Mouse (Mus musculus) limb, embryonic 12.5 days (tissue): Measurements from ENCODE around the gene Lhfp. TPM values are rescaled to one million over a fixed set of nuclear protein-coding genes. Genes with fewer than 3 reads are reported as not detected.
"Not testable (repeated sequence)": the region's sequence is repeated elsewhere in the genome, so short reads cannot be mapped to it uniquely, and the experiment has no call there.

Source experiments
- ATAC-seq: fragments of 200-750 bp; cut with Nextera tagmentation; 2 replicates; pipeline ENCODE4 v1.8.0; 2017; ENCODE audit warnings: low read depth, moderate TSS enrichment; ENCODE audit not compliant: insufficient number of reproducible peaks, insufficient read depth, low FRiP score, low TSS enrichment
- H3K27ac ChIP-seq: fragments of 300-500 bp; sonication (generic); 2 replicates; pipeline ENCODE4 v1.5.1; 2016; ENCODE audit warnings: mild to moderate bottlenecking, moderate library complexity
- H3K27me3 ChIP-seq: fragments of 300-500 bp; sonication (generic); 2 replicates; pipeline ENCODE4 v1.6.1; 2016; ENCODE audit warnings: mild to moderate bottlenecking, moderate library complexity
- H3K36me3 ChIP-seq: fragments of 300-500 bp; sonication (generic); 2 replicates; pipeline ENCODE4 v1.6.1; 2016; ENCODE audit warnings: mild to moderate bottlenecking, moderate library complexity
- H3K4me1 ChIP-seq: fragments of 300-500 bp; sonication (generic); replicated peaks from 2 replicates; pipeline ENCODE4 v1.6.1; 2016
- H3K4me2 ChIP-seq: fragments of 300-500 bp; sonication (generic); 2 replicates; pipeline ENCODE4 v1.6.1; 2016; ENCODE audit warnings: mild to moderate bottlenecking, moderate library complexity
- H3K4me3 ChIP-seq: fragments of 300-500 bp; sonication (generic); replicated peaks from 2 replicates; pipeline ENCODE4 v1.5.1; 2016; ENCODE audit warnings: mild to moderate bottlenecking
- H3K9ac ChIP-seq: fragments of 300-500 bp; sonication (generic); replicated peaks from 2 replicates; pipeline ENCODE4 v1.6.1; 2016; ENCODE audit warnings: mild to moderate bottlenecking, moderate library complexity
- H3K9me3 ChIP-seq: fragments of 300-500 bp; sonication (generic); 2 replicates; pipeline ENCODE4 v1.6.1; 2016; ENCODE audit warnings: mild to moderate bottlenecking, moderate library complexity
- WGBS: fragments of 180-500 bp; shearing (Covaris S2); methylation state at CpG from one replicate; pipeline ENCODE4 v1.1.7; 2016; 5-methylcytosine and 5-hydroxymethylcytosine counted together
- polyA plus RNA-seq: library from polyadenylated mRNA; unstranded; fragments of >200 nt; fragmentation: Nextera tagmentation; extraction: Ambion mirVana; gene quantifications from 2 replicates; pipeline ENCODE4 v1.2.1, GENCODE M21; 2016

Gene Lhfp
- polyA plus RNA-seq, 1 experiment from 2014 or later: 56.5 TPM

GRCm38 (mm10) chr3:53273220-53273619, 231.9 kb downstream of the Lhfp start:
- 86% methylated on average over 3 of the region's 3 CpGs for WGBS
- H3K36me3 ChIP-seq: no peaks in the 10 kb centered on the region
- no peak for ATAC-seq
- H3K9me3 ChIP-seq: no peaks in the 10 kb centered on the region
- H3K4me2 ChIP-seq: no peak overlapping the region
- H3K27me3 ChIP-seq: no peaks in the 10 kb centered on the region
- H3K9ac ChIP-seq: no peak overlapping the region
- no peak overlapping the region for H3K4me3 ChIP-seq
- H3K27ac ChIP-seq: no peak overlapping the region
- peaks cover 6% of the 10 kb centered on the region for H3K4me1 ChIP-seq

- Histone ChIP-seq H3K27ac (no peak overlapping the region), H3K9ac (no peak overlapping the region), H3K9me3 (no peaks in the 10 kb centered on the region), H3K4me2 (no peak overlapping the region), H3K27me3 (no peaks in the 10 kb centered on the region), H3K36me3 (no peaks in the 10 kb centered on the region), H3K4me3 (no peak overlapping the region), H3K4me1 (no peaks in the 10 kb centered on the region)
- ATAC-seq: no peak
- 87% methylated on average over 2 of the region's 2 CpGs for WGBS
These were observed 236.7 kb downstream of the Lhfp start for GRCm38 (mm10) chr3:53277993-53278392.

DNA sequence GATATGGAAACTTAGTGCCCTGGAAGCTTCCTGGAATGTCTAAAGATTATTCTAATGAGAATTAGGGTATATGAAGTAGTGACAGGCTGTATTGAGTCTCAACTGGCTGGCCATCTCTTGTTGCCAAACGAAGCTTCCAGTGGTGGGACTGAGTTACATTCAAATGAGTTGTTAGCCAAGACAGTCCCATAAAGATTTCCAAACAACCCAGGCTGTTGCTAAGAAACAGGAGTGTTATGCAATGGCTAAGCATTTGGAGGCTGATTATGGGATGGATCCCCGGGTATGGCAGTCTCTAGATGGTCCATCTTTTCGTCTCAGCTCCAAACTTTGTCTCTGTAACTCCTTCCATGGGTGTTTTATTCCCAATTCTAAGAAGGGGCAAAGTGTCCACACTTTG, 240.7 kb downstream of the Lhfp start:
- not testable (repeated sequence) for H3K4me2 ChIP-seq, H3K9me3 ChIP-seq, H3K27me3 ChIP-seq, ATAC-seq, H3K36me3 ChIP-seq, H3K4me3 ChIP-seq, H3K27ac ChIP-seq, H3K9ac ChIP-seq, H3K4me1 ChIP-seq
- WGBS: 87% methylated on average over 3 of the region's 3 CpGs

- 0 out of 2 replicates have a peak, but pooled peaks cover 4% of the 10 kb centered on the region for H3K4me1 ChIP-seq
- H3K27me3 ChIP-seq: no peaks in the 10 kb centered on the region; the same call in 1 of the 2 replicates
- 82% methylated on average over 5 of the region's 5 CpGs for WGBS
- no peak overlapping the region for H3K9ac ChIP-seq
- no peak overlapping the region for H3K27ac ChIP-seq
- no peaks in the 10 kb centered on the region for H3K36me3 ChIP-seq
- H3K9me3 ChIP-seq: peaks cover 7% of the 10 kb centered on the region
- ATAC-seq: no peak
- no peak overlapping the region for H3K4me2 ChIP-seq
- H3K4me3 ChIP-seq: no peak overlapping the region
These were observed 242.7 kb downstream of the Lhfp start for GRCm38 (mm10) chr3:53284023-53284422.

GRCm38 (mm10) chr3:53284471-53285177, 243.3 kb downstream of the Lhfp start:
- H3K27ac ChIP-seq: no peak overlapping the region
- ATAC-seq: no peak
- H3K27me3 ChIP-seq: no peaks in the 10 kb centered on the region; the same call in 1 of the 2 replicates
- 0 out of 2 replicates have a peak, but pooled peaks cover 6% of the 10 kb centered on the region for H3K4me1 ChIP-seq
- H3K4me2 ChIP-seq: no peak overlapping the region
- H3K9me3 ChIP-seq: peaks cover 7% of the 10 kb centered on the region
- H3K4me3 ChIP-seq: no peak overlapping the region
- no peaks in the 10 kb centered on the region for H3K36me3 ChIP-seq
- H3K9ac ChIP-seq: no peak overlapping the region
- WGBS: 73% methylated on average over 13 of the region's 13 CpGs

GRCm38 (mm10) chr3:53288662-53289061, 247.3 kb downstream of the Lhfp start:
- Histone ChIP-seq H3K27me3 (no peaks in the 10 kb centered on the region; the same call in 1 of the 2 replicates), H3K36me3 (no peaks in the 10 kb centered on the region), H3K4me1 (0 out of 2 replicates have a peak, but pooled peaks cover 10% of the 10 kb centered on the region), H3K9ac (no peak overlapping the region), H3K27ac (no peak overlapping the region), H3K9me3 (peaks cover 7% of the 10 kb centered on the region), H3K4me2 (no peak overlapping the region), H3K4me3 (no peak overlapping the region)
- no peak for ATAC-seq
- WGBS: 48% methylated on average over 9 of the region's 9 CpGs

- WGBS: 48% methylated on average over 14 of the region's 14 CpGs
- no peak overlapping the region for H3K9ac ChIP-seq
- no peak overlapping the region for H3K4me3 ChIP-seq
- no peaks in the 10 kb centered on the region for H3K36me3 ChIP-seq
- H3K27me3 ChIP-seq: no peaks in the 10 kb centered on the region; the same call in 1 of the 2 replicates
- H3K27ac ChIP-seq: no peak overlapping the region
- ATAC-seq: no peak
- H3K4me1 ChIP-seq: 0 out of 2 replicates have a peak, but pooled peaks cover 10% of the 10 kb centered on the region
- peak overlapping the region; percentile 23 for H3K4me2 ChIP-seq
- 0 out of 2 replicates have a peak, but pooled peaks cover 4% of the 10 kb centered on the region for H3K9me3 ChIP-seq
These were observed 248.4 kb downstream of the Lhfp start for GRCm38 (mm10) chr3:53289589-53290219.

GRCm38 (mm10) chr3:53291185-53291584, 249.9 kb downstream of the Lhfp start:
- no peaks in the 10 kb centered on the region; the same call in 1 of the 2 replicates for H3K27me3 ChIP-seq
- H3K4me1 ChIP-seq: 0 out of 2 replicates have a peak, but pooled peaks cover 10% of the 10 kb centered on the region
- H3K9me3 ChIP-seq: 0 out of 2 replicates have a peak, but pooled peaks cover 4% of the 10 kb centered on the region
- H3K36me3 ChIP-seq: no peaks in the 10 kb centered on the region
- no peak for ATAC-seq
- no peak overlapping the region for H3K4me2 ChIP-seq
- H3K27ac ChIP-seq: no peak overlapping the region
- H3K9ac ChIP-seq: no peak overlapping the region
- H3K4me3 ChIP-seq: no peak overlapping the region
- WGBS: over 99% methylated on average over 3 of the region's 3 CpGs

DNA sequence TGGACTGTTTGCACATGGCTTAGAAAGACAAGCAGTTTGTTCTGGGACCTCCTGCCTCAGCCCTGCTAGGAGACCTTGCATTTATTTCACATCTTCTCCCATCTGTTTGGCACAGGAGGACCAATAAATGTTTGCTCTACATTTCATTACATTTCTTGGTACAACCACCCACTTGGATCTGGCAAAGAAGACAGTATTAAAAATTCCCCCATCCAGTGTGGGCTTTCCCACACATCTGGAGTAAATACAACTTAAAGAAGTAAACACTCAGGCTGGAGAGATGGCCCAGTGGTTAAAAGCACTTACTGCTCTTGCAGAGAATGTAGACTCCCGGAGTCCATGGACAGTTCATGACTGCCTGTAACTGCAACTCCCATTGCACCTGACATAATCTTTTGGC, 250.6 kb downstream of the Lhfp start:
- H3K27ac ChIP-seq: no peak overlapping the region
- 57% methylated on average over 1 of the region's 1 CpGs for WGBS
- no peak for ATAC-seq

GRCm38 (mm10) chr3:53292474-53292873, 251.1 kb downstream of the Lhfp start:
- Histone ChIP-seq H3K4me1 (0 out of 2 replicates have a peak, but pooled peaks cover 10% of the 10 kb centered on the region), H3K4me3 (no peak overlapping the region), H3K27ac (no peak overlapping the region), H3K9me3 (0 out of 2 replicates have a peak, but pooled peaks cover 4% of the 10 kb centered on the region), H3K9ac (no peak overlapping the region), H3K4me2 (no peak overlapping the region), H3K36me3 (no peaks in the 10 kb centered on the region), H3K27me3 (no peaks in the 10 kb centered on the region)
- no peak for ATAC-seq
- 63% methylated on average over 3 of the region's 3 CpGs for WGBS

More for the DNA sequence above, 250.6 kb downstream of the Lhfp start:
- H3K27me3 ChIP-seq: no peaks in the 10 kb centered on the region
- H3K4me1 ChIP-seq: 0 out of 2 replicates have a peak, but pooled peaks cover 10% of the 10 kb centered on the region
- no peaks in the 10 kb centered on the region for H3K36me3 ChIP-seq
- H3K4me3 ChIP-seq: no peak overlapping the region
- H3K9me3 ChIP-seq: 0 out of 2 replicates have a peak, but pooled peaks cover 4% of the 10 kb centered on the region
- no peak overlapping the region for H3K9ac ChIP-seq
- H3K4me2 ChIP-seq: no peak overlapping the region

DNA sequence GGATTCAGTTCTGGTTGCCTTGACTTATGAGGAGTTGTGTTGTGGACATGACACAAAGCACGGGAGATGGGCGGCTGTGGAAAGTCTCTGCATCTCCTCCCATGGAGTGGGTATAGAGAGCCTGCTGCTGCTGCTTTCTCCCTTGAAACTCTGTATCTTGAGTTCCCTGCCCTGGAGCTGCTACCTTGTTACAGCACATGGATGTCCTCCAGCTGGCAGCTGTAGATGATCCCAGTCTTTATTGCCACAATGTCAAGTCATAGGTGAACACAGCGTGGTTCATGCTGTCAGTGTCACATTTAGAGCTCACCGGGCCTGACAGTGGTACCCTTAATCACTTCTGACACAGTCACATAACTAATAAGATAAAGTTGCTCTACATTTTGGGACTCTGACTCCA, 251.7 kb downstream of the Lhfp start:
- Histone ChIP-seq H3K4me3 (no peak overlapping the region), H3K9ac (no peak overlapping the region), H3K27me3 (no peaks in the 10 kb centered on the region), H3K9me3 (0 out of 2 replicates have a peak, but pooled peaks cover 4% of the 10 kb centered on the region), H3K36me3 (no peaks in the 10 kb centered on the region), H3K4me1 (0 out of 2 replicates have a peak, but pooled peaks cover 10% of the 10 kb centered on the region), H3K4me2 (no peak overlapping the region), H3K27ac (no peak overlapping the region)
- ATAC-seq: no peak
- 78% methylated on average over 4 of the region's 4 CpGs for WGBS
